Mouse (Mus musculus) heart, postnatal 14 days (tissue): ENCODE measurements around the gene Slc24a3. TPM values are rescaled to one million over a fixed set of nuclear protein-coding genes. Genes with fewer than 3 reads are reported as not detected.

Source experiments
- DNase-seq, 2 experiments: peaks; one replicate each; pipeline ENCODE4 v3.0.0; 2021 to 2022
- intact Hi-C: fragments of 180-260 bp; cut with DNase I; formaldehyde crosslinking; loops from one replicate; pipeline ENCODE4 v1.15.1; 2025
- total RNA-seq, 2 experiments: library from RNA; stranded (reverse); gene quantifications; 2 replicates each; pipeline ENCODE4 v1.2.3; 2021

The Slc24a3 gene
- total RNA-seq, 2 experiments from 2014 or later, result 3.7 to 4.2 TPM

- DNase-seq, result no peak
Observed at GRCm38 (mm10) chr2:145522017-145522416, 354.5 kb downstream of the Slc24a3 start.

GRCm38 (mm10) chr2:145523381-145523780, 355.8 kb downstream of the Slc24a3 start:
- intact Hi-C loops, result no loop called here
- DNase-seq, result no peak

More at GRCm38 (mm10) chr2:145522017-145522416, 354.5 kb downstream of the Slc24a3 start:
- intact Hi-C loops, result no loop called here

- intact Hi-C loops, result no loop called here
- DNase-seq, result no peak
Observed at GRCm38 (mm10) chr2:145527151-145527550, 359.6 kb downstream of the Slc24a3 start.

- DNase-seq, result no peak
- intact Hi-C loops, result no loop called here
Observed at GRCm38 (mm10) chr2:145530941-145531353, 363.4 kb downstream of the Slc24a3 start.

- DNase-seq, result no peak
- intact Hi-C loops, result no loop called here
Observed at GRCm38 (mm10) chr2:145533086-145533485, 365.5 kb downstream of the Slc24a3 start.

- DNase-seq, result no peak
- intact Hi-C loops, result no loop called here
Observed at GRCm38 (mm10) chr2:145535307-145535706, 367.8 kb downstream of the Slc24a3 start.

GRCm38 (mm10) chr2:145535774-145536173, 368.2 kb downstream of the Slc24a3 start:
- intact Hi-C loops, result no loop called here
- no peak for DNase-seq

- intact Hi-C loops, result no loop called here
- DNase-seq, result no peak
Observed at GRCm38 (mm10) chr2:145536986-145537385, 369.4 kb downstream of the Slc24a3 start.

- intact Hi-C loops, result no loop called here
- no peak for DNase-seq
Observed at GRCm38 (mm10) chr2:145541695-145542094, 374.1 kb downstream of the Slc24a3 start.

- DNase-seq, result no peak
- intact Hi-C loops, result no loop called here
Observed at GRCm38 (mm10) chr2:145546071-145546470, 378.5 kb downstream of the Slc24a3 start.

GRCm38 (mm10) chr2:145554722-145555252, 387.2 kb downstream of the Slc24a3 start:
- intact Hi-C loops, result no loop called here
- no peak for DNase-seq

GRCm38 (mm10) chr2:145555713-145556112, 388.2 kb downstream of the Slc24a3 start:
- DNase-seq, result no peak
- intact Hi-C loops, result no loop called here

- DNase-seq, result peak in 1 of 2 experiments; percentile 39
- intact Hi-C loops, result no loop called here
Observed at GRCm38 (mm10) chr2:145557361-145557931, 389.9 kb downstream of the Slc24a3 start.

- intact Hi-C loops, result no loop called here
- no peak for DNase-seq
Observed at GRCm38 (mm10) chr2:145562493-145562892, 394.9 kb downstream of the Slc24a3 start.

GRCm38 (mm10) chr2:145564596-145564995, 397.0 kb downstream of the Slc24a3 start:
- DNase-seq, result no peak
- intact Hi-C loops, result no loop called here

GRCm38 (mm10) chr2:145566904-145567303, 399.4 kb downstream of the Slc24a3 start:
- intact Hi-C loops, result no loop called here
- no peak for DNase-seq

GRCm38 (mm10) chr2:145571943-145572342, 404.4 kb downstream of the Slc24a3 start:
- intact Hi-C loops, result no loop called here

GRCm38 (mm10) chr2:145574148-145574547, 406.6 kb downstream of the Slc24a3 start:
- intact Hi-C loops, result no loop called here
- no peak for DNase-seq

More at GRCm38 (mm10) chr2:145571943-145572342, 404.4 kb downstream of the Slc24a3 start:
- DNase-seq, result no peak

GRCm38 (mm10) chr2:145583103-145583502, 415.5 kb downstream of the Slc24a3 start:
- intact Hi-C loops, result no loop called here

GRCm38 (mm10) chr2:145585437-145585836, 417.9 kb downstream of the Slc24a3 start:
- DNase-seq, result no peak

More at GRCm38 (mm10) chr2:145583103-145583502, 415.5 kb downstream of the Slc24a3 start:
- DNase-seq, result no peak

GRCm38 (mm10) chr2:145588009-145588737, 420.6 kb downstream of the Slc24a3 start:
- intact Hi-C loops, result loop anchor here (1.0 to 5.0 kb wide), 3 partner anchors 71 to 951 kb away; no protein-coding TSS in a partner anchor
- DNase-seq, result peak; percentile 14 to 42

More at GRCm38 (mm10) chr2:145585437-145585836, 417.9 kb downstream of the Slc24a3 start:
- intact Hi-C loops, result loop anchor here (5.0 kb wide), 2 partner anchors 68 to 948 kb away; no protein-coding TSS in a partner anchor
